Mouse (Mus musculus): ENCODE data around the gene Aspscr1.
A peak's percentile ranks its signal among the peaks of the same experiment; 100 is the strongest.

Gene Aspscr1

DNA sequence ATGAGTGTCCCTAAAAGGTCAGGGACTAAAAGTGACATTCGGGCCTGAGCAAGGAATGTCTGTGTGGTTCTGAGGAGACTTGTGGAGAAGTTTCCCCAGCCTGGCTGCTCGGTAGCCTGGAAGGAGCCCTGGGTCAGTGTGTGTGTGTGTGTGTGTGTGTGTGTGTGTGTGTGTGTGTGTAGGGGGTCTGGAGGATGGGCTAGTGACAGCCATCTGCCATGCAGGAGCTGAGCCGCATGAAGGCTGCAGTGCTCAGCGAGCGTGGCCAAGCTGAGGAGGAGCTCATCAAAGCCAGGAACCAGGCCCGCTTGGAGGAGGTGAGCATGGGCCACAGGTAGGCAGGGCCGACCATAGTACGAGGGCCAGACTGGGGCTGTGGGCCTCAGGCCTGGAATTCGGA, 46.5 kb downstream of the Aspscr1 start:
- DNase-seq = no peak

DNA sequence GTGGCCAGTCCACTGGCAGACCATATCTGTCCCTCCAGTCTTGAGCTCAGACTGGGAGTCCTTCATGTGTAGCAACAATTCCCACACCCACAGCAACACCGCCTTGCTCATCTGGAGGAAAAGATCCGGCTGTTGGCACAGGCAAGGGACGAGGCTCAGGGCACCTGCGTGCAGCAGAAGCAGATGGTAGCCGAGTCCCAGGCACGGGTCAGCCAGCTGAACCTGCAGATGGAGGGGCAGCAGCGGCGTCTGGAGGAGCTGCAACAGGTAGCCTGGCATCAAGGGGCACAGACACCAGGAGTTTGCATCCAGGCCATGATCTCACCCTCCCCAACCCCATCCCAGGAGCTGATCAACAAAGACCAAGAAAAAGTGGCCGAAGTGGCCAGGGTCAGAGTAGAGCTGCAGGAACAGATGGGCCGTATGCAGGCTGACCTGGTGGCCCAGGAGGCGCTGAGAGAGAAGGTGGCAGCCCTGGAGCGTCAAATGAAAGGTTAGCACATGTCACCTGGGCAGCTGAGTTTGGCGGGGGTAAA, 47.1 kb downstream of the Aspscr1 start:
- DNase-seq = no peak

DNA sequence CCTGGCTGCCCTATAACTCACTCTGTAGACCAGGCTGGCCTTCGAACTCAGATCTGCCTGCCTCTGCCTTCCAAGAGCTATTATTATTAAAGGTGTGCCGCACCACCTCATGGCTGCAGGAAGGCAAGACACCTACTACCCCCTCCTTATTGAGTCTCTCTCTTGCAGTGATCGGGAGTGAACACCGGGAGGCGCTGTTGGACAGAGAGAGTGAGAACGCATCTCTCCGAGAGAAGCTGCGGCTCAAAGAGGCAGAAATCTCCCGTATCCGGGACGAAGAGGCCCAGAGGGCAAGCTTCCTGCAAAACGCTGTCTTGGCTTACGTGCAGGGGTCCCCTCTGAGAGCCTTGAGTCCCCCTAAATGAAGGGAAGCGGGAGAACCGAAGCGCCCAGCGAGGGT, 47.7 kb downstream of the Aspscr1 start:
- DNase-seq = peak; percentile 82 to 93

DNA sequence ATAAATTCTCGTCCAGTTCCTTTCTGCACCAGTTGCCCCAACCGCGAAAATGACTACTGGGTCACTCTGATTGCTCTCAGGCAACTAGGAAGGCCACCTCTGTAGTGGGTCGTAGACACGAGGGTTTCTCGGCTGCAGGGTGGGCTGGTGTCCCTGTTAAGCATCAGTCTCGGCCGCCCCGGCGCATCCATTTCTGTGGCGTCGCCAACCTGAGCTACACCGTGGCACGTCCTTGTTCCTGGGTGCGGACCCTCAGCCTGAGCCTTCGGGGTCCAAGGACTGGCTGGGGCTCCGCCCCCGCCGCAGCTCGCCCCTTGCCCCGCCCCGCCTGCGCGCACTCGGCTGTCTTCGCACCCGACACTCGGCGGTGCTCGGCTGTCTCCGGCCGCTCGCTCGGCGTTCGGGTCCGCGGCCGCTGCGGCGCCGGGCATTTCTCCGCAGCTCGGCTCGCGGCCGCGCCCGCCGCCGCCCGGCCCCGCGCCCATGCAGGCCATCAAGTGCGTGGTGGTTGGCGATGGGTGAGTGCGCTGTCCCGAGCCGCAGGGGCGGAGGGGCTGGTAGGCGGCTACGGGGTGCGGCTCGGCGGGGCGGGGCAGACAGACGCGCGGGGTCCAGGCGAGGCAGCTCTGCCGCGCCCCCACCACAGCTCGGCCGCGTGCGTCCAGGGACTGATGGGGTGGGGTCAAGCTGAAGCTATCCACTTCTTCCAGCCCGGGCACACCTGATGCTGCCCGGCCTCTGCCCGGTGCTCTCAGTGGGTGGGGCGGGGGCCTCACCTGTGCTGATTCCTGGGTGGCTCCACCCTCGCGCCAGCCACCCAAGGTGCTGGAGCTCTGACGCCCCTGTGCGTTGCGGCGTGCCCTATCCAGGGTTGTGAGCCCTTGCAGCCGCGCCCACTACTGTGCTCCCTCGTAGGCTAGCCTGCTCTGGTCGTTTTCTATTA, 48.6 kb downstream of the Aspscr1 start, which contains the start of gene Rac3:
Gene Rac3 (plus strand): TSS at position 347 of the 943 bp plus-strand sequence.
- peak in 1 of 2 experiments; percentile 59 for DNase-seq

DNA sequence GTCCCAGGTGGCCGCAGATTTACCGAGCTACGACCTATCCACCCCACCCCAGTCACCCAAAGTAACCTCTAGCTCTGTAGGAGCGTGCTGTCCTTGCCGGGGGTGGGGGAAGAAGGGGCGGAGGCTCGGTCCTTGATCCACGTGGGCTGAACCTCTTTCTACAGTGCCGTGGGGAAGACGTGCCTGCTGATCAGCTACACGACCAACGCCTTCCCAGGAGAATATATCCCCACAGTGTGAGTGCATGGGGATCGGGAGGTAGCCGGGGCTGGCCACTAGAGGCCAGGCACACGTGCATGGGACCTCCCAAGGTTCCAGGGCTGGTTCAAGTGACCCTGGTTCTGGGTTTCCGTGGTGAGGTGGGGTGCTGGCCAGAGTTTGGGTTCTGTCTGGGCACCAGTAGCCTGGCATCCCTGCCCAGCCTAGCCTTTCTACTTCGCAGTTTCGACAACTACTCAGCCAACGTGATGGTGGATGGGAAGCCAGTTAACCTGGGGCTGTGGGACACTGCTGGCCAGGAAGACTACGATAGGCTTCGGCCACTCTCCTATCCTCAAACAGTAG, 49.4 kb downstream of the Aspscr1 start:
- no peak for DNase-seq

DNA sequence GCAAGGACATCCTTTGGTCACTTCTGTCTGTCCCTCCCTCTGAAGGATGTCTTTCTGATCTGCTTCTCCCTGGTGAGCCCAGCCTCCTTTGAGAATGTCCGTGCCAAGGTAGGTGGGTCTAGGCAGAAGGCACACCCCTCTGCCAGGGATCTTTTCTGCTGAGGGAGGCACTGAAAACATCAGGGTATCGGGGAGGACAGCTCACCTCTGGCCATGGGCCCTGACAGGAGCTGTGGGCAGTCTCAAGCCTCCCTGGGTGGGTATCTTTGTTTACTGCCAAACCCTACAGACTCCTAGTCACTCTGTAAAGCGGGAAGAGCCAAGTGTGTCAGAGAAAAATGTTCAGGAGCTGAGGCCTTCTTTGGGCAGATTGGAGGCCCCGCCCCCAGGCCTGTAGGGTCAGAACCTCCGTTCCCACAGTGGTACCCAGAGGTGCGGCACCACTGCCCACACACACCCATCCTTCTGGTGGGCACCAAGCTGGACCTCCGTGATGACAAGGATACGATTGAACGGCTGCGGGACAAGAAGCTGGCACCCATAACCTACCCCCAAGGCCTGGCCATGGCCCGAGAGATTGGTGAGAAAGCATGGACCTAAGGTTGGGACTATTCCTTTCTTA, 50.1 kb downstream of the Aspscr1 start:
- no peak for DNase-seq

DNA sequence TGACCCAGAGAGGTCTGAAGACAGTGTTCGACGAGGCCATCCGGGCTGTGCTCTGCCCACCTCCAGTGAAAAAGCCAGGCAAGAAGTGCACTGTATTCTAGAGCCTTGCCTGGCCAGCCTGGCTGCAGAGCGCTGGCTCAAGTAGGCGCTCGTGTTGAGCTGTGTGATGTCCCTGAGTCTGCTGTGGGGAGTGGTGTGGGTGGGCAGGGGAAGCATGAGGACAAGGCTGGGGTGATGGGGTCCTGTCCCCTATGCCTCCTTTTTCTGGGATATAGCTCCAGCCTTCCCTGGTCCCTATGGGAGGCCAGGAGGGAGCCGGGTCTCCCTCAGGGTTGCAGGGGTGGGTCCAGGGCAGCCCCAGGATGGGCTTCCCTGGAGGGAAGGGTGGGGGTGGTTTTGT, 50.7 kb downstream of the Aspscr1 start:
- no peak for DNase-seq

DNA sequence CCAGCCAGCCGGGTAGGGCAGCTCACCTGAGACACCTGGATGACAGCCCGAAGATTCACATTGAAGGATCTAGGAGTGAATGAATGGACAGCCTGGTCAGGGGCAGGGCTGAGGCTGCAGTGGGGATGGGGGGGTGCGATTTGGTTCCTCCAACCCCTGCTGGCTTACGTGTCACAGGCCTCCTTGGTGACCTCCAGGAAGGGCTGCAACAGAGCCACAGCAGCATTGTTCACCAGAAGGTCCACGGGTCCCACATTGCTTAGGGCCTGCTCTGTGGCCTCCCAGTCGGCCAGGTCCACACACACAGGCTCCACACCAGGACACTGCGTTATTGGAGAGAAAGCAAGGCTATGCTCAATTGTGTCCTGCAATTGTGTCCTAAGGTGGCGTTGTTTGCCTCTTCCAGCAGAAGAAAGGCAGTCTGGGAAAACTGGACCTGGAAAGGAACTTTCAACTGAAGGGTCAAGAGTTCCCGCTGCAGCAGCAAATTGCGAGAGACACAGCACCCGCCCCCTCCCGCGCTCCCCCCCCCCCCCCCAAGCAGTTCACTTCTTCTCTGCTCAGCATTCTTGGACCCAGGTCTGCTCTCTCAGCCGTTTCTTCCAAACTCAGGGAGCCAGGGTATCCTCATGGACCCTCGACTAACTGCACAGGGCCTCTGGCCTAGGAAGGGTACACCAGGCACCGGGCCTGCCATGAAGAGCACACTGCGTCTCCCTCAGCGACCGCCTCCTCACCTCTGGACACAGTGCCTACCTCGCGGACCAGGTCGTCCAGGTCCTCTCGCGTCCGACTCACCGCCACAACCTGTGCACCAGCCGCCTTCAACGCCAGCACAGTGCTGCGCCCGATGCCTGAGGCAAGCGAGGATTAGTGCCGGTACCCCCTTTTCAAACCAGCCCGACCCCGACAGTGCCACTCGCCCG, 53.7 kb downstream of the Aspscr1 start:
- no peak for DNase-seq

DNA sequence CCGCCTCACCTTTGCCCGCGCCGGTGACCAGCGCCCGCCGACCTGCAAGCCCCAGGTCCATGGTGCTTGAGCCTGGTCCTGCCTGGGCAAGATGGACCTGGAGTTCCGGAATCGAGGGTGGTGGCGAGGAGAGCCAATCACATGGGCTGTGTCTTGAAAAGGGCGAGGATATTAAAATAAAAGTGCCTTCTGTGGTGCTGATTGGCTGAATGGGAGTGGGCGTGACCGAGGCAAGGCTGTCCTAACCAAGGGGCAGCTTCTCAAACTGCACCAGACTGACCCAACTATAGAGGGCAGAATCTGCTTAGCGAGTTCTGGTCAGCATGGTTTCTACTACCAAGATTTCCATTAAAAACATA, 54.4 kb downstream of the Aspscr1 start, which contains the start of gene Dcxr:
Gene Dcxr (minus strand): TSS at position 113 of the 359 bp plus-strand sequence.
- peak; percentile 71 to 74 for DNase-seq

DNA sequence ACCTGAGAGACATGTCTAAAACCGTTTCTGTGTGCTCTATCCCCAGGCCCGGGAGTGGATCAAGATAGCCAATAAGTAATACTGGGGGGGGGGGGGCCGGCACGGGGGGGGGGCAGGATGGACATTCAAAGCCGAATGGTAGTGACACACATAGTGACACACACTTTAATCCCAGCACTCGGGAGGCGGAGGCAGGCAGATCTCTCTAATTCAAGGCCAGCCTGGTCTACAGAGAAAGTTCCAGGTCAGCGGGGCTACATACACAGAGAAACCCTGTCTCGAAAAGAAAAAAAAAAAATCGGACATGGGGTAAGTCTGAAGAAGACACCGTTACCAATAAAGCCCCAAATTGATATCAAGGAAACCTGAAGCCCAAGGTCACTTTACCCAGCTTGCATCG, 54.8 kb downstream of the Aspscr1 start:
- no peak for DNase-seq

DNA sequence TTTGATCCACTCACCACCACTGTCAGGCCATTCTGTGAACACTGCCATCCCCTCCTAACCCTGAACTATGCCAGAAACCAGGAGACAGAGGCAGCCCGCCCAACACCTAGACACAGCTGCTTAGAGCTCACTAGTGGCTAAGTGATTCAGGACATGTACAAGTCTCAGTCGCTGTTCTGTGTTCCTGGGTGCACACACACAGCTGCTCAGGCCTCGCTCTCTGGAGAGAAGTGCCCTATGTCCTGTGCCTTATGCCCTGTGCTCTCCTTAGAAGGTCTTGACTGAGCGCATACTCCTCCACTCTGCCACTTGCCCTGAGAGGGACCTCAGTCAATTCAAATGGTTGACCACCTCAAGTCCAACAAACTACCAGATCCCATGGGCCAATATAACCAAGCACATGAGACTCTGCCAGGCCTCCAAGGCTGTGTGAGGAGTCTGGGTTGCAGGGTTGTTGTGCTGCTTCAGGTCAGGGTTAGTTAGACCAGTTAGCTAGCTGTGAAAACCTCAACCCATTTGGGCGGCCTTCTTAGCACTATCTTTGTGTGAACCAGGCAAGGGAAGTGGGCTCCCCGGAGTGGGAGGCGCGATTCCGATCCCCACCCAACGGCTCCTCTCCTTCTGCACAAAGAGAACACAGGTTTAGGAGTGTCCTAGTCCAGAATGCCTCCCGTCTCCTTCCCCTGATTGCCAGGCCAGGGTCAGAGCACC, 55.9 kb downstream of the Aspscr1 start:
- no peak for DNase-seq

DNA sequence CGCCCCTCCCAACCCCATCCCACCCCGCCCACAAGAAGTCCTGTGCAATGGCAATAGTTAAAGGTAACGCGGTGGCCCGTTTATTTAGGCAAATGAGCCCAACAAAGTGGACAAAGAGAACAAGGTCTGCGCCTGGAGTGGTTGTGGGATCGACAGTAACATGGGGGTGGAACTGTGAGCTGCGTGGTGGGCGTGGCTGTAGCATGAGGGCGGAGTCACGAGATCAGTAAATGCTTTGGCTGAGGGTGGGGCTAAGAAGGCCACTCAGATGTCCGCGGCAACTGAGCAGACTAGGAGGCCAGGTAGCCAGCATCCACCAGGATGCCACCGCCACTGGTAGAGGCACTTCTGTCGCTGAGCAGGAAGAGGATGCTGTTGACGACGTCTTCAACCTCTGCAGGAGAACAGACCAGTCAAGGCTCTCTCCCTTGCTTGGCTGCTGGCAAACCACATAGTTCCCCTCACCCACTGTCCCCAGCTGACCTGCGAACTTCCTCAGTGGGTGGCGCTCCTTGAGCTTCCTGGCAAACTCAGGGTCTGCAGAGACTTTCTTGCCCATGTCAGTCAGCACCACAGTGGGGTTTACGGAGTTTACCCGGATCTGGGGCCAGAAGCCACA, 56.8 kb downstream of the Aspscr1 start:
- DNase-seq = peak; percentile 35 to 59

DNA sequence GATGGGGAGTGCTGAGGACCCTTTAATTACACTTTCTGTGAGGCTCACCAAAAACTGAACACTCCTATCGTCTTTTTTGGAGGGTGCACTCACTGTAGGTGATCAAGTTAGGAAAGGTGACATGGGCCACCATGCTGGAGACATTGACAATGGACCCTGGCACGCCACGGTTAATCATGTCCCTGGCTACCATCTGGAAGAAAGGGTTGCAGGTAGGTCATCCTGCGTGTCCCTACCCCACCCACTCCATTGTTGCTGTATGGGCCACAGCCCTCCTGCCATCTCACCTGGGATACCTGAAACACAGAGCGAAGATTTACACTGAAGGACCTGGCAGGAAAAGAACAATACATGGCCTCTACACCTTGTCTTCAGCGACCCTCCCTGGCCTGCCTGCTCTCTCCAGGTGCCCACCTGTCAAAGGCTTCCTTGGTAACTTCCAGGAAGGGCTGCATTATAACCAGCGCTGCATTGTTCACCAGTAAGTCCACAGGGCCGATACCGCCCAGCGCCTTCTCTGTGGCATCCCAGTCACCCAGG, 57.6 kb downstream of the Aspscr1 start:
- no peak for DNase-seq

DNA sequence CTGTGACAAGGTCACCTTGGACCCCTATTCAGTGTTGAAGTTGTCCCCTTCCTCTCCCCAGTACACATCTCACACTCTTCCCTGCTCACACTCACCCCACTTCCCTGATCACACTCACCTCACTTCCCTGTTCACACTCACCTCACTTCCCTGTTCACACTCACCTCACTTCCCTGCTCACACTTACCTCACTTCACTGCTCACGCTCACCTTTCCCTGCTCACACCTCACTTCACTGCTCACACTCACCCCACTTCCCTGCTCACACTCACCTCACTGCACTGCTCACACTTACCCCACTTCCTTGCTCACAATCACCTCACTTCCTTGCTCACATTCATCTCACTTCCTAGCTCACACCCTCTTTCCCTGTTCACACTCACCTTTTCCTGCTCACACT, 58.6 kb downstream of the Aspscr1 start:
- DNase-seq = no peak

DNA sequence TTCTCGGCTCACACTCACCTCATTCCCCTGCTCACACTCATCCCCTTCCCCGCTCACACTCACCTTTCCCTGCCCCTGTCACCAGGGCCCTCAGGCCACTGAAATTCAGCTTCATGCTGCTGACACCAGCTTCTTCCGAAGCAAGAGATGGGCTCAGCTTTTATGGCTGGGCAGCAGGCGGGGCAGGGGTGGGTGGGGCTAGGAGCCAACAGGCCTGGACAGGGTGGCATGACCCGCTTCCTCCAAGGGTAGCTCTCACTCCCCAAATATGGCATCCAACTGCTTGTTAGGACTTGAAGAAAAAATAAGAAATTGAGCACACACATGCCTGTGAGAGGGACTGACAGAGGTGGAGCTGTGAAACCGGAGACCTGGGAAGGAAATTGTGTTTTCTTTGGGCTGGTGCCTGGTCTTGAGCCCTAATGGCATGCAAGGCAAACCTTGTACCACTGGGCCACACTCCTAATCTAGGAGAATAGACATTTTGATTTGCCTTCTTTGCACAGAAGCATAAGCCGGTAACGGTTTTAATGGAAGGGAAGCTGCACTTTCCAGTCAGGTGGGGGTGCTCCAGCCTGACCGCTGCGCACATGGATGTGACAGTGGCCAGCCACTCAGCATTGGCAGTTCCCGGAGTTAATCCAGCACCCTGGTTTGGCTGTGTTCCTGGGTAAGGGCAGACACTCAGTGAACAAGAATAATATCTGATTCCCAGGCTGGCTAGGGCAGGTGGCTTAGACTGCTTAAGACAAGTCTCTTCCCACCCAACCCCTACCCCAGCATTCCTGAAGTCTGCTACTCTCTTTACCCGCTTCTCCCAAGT, 59.3 kb downstream of the Aspscr1 start, which contains the start of gene Cbr2:
Gene Cbr2 (minus strand): TSS at position 257 of the 823 bp plus-strand sequence.
- DNase-seq = peak in 1 of 2 experiments; percentile 1

DNA sequence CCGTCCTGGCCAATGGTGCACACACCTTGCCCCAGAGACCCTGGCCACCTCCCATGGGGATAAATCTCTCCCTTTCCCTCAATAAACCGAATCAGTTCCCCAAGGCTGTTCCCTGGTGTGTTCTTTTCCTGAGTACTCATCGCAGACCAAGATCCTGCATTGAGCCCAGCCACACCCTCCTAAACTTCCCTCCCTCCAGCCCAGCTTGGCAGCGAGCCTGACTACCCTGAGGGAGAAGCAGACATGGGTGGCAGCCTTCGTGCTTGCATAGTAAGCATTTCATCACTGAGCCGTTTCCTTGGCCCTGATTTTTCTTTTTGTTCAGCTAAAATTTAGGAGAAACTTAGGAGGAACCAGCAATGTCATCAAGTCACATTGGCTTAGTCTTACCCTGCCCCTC, 60.7 kb downstream of the Aspscr1 start:
- DNase-seq = no peak

DNA sequence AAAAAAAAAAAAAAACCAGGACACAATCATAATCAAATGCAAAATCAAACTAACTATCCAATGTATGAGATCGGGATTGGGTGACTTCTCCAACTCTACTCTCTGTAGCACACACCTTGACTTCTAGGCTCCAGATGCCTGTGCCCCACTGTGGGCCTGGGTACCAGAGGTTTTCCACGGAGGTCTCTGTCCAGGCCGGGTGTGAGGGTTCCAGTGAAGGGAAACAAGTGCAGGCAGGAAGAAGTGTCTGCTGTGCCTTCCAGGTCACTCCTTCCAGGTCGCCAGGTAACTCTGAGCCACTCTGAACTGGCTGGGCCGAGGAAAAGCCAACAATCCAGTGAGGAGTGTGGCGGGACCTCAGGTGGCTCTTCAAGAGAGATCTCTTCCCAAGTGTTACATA, 63.7 kb downstream of the Aspscr1 start:
- no peak for DNase-seq

DNA sequence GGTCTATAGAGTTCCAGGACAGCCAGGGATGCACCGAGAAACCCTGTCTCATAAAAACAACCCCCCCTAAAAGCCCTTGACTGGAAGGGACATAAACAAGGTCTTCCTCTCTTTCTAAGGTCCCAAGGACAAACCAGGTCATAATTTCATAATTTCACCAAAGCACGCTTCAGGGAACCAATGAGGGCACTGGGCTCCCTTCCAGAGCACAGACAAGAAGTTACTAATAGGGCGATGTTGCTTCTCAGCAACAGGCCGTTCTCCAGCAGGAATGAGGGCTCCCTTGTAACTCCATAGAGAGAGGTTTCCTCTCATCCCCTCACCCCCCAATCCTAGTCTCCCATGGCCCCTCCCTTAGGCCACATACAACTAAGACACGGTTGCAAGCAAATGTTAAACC, 68.2 kb downstream of the Aspscr1 start:
- DNase-seq = no peak

DNA sequence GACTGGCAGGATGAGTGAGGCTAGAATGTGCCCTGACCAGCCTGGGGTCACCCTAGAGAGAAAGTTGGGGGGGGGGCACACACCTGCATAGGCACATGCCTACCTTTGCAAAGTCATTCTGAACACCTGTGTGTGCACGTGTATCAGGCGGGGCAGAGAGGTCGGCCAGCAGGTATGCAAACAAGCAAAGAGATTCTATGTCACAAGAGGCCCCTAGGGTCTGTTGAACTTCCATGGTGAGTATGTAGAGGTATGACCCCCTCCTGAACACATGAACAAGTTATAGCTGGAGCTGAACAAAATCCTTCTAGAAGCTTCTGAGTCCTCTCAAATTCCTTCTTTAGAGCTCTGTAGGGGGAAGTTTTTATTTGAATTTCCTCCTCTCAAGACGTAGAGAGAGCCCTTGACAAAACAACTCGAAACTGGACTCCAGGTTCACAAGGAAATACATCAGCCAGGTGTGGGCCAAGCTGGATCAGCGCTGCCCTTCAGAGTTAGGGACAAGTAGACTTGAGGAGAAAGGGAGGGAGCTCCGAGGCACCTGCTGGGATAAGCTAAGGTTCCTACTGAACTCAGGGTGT, 71.4 kb downstream of the Aspscr1 start:
- no peak for DNase-seq

DNA sequence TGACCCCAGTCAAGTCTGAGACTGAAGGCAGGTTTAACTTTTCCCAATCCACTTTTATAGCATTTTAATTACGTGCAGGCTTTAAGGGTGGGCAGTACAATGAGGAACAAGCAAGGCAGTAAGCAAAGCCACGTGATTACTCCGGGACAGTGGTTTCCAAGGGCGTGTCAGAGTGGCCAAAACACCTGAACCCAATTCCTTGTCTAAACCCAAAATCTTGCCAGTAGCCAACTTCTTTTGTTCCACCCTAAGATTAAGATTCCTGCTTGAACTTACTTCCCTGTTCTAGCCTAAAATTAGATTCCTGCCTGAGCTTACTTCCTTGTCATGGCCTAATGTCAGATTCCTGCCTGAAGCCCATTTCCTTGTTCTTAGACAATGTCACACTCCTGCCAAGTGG, 75.2 kb downstream of the Aspscr1 start:
- no peak for DNase-seq
